Mouse (Mus musculus): Measurements from ENCODE around the gene Cdan1.

Gene Cdan1

DNA sequence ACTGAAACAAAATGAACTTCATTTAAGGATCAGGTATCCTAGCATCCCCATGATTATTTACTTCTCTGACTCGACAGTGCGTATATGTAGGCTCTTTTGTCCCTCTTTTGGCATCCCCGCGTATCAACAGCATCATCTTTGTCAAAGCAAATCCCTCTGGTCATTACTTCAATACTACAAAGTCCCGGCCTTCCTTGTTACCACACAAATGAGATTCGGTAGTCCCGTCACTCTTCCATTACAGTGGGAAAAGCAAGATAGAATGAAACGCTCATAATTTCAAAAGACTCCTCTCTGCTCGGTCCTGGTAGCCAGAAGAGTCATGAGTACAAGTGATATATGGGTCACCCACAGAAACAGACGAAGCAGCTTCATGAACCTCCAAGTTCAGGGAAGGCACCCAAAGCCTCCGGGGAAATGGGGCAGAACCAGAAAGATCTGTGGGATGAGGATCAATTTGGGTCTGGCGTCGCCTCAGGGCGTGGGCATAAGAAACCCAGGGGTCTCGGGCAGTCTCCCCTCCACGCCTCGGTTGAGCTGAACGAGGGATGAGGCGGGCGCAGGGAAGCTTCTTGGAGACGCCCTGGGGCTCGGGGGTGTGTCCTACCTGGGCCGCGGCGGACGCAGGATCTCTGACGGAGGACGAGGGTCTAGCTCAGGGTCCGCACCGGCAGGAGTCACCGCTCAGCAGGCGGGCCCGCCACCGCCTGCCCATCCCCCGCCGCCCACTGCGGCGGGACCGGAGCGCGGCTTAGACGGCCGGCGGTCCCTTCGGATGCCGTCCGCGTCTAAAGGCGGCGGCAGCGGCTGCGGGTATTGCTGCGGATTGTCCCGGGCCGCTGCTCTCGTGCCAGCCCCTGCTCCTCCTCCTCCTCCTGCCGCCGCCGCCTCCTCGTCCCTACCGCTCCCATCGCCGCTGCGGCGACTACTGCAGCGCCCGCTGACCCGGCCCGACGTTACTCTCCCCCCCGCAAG, at the start of gene Cdan1:
Gene Cdan1, minus strand, starts transcription at position 680 of the 975 bp plus-strand sequence.
- peak in 1 of 2 experiments; percentile 4 for DNase-seq (ENCODE audit: low spot score in 2 of 2)

DNA sequence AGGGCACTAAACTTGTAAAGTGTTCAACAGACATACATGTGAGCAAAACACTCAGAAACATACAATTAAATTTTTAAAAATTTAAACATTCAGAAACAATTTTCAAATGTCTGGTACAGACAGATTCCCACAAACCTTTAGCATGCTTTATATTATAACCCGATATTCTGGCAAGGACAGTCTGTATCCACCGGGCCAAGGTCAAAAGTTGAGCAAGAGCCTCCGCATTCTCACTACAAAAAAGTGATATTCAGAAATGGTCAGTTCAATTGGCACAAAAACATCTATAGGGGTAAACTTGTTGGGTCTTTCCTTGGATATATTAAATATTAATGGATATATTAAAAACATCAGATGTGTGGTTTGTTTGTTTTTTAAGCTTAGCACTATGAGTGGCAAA, 46.4 kb upstream of the Cdan1 start:
- no peak for DNase-seq (ENCODE audit: low spot score in 2 of 2)

DNA sequence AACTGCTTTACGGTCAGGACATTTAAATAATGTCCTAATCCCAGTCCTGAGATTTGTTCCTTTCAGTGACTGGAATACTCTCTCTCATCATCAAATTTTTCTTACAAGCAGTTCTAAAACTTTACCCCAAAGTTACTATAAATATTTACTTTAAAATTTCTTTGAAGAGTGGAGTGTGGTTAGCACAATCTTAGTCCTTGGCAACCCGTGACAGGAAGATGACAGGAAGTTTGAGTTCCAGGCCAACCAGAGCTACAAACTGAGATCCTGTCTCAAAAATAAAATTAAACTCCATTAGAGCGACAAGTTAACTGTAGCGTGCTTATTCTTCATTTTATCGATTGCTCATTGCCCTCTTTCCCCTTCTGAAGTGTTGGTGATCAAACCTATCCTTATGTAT, 37.7 kb upstream of the Cdan1 start:
- no peak for DNase-seq (ENCODE audit: low spot score in 2 of 2)

DNA sequence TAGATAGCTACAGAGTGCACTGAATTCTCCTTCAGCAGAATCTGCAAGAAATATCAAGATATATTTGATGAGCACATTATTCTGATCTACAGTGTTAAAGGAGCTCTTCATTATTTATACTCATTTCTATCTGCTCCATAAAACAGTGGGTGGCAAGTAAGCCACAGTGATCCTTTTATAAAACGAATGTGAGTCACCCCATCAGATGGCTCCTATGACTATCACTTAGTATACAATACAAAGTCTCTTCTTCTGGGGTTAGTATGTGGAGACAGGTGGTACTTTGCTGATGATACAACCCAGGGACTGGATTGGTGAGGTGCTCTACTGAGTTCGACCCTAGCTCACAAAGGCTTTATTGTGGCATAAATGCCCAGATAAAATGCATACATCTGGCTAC, 23.3 kb upstream of the Cdan1 start:
- no peak for DNase-seq (ENCODE audit: low spot score in 2 of 2)

DNA sequence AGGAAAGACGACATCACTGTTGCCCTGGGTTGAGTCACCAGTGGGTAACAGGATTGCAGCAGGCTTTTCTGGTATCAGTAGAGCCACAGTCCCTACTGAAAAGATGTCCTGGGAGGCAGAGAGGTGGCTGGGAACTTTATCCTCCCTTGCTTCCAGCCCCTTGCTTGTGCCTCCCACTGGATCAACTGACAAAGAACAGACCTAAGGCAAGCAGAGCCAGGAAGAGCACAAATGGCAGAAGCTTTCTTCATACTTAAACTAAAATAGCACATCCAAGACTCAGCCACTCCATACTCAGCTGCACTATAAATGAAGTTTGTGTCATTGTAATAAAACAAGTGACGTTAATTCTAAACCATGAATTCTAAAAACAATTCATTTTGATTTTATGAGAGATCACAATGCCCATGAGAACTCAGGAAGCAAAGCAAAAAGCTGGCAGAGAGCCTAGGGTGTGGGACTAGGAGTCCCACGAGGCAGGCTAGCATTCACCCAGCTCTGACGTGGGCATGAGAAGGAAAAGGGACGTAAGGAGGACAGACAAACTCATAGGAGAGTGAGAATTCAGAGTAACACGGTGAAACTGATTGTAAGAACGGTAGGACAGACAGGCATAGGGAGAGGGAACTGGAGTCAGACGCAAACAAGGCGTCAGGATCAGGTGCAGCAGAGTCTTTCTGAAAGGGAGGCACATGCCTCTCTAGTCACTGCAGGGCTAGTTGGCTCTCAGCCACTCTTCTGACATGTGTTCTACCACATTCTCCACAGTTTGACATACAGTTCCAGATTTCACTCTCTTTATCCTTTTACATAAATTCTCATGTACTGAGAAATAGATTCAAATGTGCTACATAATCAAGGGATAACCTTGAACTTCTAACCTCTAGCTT, 21.8 kb upstream of the Cdan1 start:
- peak in 1 of 2 experiments; percentile 15 for DNase-seq (ENCODE audit: low spot score in 2 of 2)

DNA sequence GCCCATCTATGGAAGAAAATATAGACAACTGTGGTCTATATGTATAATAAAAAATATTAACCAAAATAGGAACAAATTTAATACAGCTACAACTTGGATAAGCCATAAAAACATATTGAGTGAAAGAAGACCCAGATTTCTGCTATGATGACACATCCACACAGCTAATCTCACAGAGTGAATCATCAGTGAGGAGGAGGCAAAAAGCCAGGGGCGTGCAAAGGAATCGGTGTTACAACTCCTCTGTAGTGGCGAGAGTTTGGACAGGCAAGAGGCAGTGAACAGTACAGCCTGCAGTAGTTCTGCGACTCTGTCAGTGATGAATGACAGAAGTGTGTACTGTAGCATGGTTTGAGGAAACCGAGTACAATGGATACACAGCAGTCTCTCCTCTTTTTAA, 17.4 kb upstream of the Cdan1 start:
- DNase-seq (ENCODE audit: low spot score in 2 of 2), result no peak

DNA sequence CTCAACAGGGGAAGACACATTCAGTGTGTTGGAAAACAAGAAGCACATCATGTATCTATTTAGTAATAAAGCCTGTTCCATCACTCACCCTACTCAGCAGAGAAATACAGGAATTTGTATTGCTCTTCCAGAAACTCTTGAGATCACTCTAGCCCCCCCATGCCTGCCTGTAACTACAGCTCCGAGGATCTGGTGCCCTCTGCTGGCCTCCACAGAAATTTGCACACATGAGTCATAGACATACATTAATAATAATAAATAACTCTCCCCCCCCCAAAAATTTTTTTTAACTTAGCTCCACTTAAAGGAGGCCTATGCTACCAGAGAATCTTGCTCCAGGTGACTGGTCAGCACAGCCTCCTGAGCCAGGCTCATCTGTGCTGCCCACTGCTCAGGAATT, 16.6 kb upstream of the Cdan1 start:
- DNase-seq (ENCODE audit: low spot score in 2 of 2), result no peak

DNA sequence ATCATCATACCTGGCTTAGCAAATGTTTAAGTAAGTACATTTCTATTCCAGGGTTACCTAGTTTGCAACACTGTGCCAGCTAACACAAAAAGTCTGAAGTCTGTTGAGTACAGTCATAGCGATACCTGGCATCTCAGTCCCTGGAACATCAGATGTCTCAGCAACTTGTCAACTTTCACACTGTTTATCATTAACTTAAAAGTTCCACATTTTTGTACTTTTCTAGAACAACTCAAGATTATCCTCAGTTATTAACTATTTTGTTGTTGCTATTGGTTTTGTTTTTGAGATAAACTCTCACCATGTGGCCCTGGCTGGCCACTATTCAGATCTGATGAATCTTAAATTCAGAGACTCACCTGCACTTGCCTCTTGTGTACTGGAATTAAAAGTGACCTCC, 13.5 kb upstream of the Cdan1 start:
- DNase-seq (ENCODE audit: low spot score in 2 of 2), result no peak

DNA sequence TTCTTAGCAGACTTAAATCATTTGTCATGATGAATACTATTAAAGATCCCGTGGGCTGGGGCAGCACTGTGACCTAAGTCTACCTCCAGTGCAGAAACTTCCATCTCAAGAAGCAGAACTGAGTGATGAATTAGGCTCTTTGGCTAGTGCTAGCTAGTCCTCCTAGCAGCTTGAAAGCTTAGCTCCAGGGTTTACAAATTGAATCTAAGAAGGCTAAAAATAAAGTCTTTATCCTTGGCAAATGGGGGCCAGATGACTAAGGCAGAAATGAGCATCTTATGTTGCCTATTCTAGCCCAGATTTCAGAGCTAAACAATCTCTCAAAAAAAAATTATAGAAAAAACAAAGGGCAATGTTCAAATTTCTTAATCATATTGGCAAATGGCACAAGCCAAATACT, 10.8 kb upstream of the Cdan1 start:
- no peak for DNase-seq (ENCODE audit: low spot score in 2 of 2)

DNA sequence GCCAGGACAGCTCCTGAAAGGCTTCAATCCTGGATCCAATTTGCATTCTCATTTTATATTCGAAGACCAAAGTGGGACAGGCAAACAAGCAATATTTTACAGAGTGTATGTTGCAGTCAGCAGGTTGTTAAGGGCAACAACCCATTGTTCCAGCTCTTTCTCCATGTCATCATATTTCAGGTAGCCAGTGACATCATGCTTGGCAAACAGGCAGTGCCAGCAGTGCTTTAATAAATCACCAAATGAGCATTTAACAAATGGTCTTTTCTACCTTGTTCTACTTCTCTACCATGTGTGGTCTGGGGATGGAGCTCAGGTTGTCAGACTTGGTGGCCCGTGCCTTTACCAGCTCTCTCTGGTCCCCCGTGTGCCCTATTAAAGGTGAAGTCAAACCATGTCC, 8.2 kb upstream of the Cdan1 start:
- no peak for DNase-seq (ENCODE audit: low spot score in 2 of 2)

DNA sequence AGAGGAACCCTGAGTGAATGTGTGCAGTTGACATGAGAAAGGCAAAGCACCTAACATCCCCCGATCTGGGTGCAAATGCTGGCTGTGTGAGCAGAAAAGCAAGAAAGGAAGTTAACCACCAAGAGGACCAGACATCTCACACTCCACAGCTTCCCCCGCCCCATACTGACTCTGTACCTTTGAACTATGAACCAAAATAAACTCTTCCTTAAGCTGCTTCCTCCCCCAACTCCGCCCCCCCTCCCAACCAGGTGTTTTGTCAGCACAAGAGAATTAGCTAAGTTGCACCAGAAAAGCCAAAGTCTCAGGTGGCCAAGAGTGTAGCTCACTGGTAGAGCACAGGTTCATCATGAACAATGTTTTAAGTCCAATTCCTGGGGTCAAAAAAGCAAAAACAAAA, 3.2 kb upstream of the Cdan1 start:
- no peak for DNase-seq (ENCODE audit: low spot score in 2 of 2)

DNA sequence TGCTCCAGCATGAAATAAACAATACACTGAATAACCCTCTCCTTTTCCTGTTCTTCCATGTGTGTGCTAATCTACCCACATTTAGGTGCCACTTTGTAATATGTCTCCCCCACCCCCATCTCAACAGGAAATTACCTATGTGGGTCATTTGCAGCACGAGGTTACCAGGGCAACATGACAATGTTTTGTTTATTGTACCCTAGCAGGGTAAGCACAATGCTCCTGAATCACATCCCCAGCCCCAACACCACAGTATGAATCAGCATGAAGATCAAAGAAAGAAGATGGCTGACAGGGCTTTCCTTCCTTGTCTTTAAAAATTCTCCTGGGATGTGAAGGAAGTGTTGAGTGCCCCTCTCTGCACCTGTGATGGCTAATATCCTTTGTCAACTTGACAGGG, 2.7 kb upstream of the Cdan1 start:
- DNase-seq (ENCODE audit: low spot score in 2 of 2), result no peak

DNA sequence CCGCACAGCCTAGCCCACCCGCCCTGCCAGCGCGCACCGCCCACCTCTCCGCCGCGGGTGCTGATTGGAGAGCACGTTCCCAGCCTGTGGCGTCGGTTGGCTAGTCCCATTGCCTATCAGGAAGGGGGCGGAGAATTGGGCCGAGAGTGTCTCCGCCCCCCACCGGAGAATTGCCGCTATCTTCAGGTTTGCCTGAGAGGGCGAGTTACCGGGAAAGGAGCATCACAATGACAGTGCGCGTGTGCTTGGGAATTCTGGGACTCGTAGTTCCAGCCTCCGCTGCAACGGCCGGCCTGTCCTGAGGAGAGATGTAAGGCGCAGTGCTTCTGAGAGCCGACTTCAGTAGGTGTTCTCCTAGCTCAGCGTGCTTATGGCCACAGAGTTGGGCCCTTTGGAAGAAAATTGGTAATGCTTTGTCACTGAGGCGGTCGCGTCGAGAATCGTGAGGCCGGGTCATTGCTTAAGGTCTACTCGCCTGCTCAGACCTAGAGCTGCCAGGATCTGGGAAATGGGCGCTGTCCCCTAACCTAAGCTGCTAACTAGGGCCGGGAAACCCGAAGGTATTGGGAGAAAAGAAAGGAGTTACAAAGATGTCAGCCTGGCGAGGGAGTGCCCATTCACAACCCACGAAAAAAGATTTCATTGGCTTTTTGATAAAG, 625 bp upstream of the Cdan1 start, which contains the start of gene Ttbk2:
Gene Ttbk2, minus strand, starts transcription at position 181 of the 659 bp plus-strand sequence.
- peak; percentile 98 to 99 for DNase-seq (ENCODE audit: low spot score in 2 of 2)

DNA sequence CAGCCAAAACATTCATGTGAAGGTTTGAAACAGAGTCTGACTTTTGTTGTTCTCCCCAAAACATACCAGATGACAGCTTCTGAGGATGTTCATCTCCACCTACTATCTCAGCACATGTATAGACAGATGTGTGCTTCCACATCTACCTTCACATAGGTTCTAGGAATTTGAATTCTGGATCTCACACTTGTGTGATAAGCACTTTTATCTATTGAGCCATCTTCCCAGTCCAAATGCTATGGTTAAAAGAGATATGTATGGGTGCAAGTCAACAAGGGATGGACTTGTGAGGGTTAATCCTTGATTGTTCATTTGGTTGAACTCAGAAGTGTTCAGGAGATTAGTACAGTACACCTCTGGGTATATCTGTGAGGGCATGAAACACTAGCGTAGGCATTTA, 4.6 kb downstream of the Cdan1 start:
- no peak for DNase-seq (ENCODE audit: low spot score in 2 of 2)

DNA sequence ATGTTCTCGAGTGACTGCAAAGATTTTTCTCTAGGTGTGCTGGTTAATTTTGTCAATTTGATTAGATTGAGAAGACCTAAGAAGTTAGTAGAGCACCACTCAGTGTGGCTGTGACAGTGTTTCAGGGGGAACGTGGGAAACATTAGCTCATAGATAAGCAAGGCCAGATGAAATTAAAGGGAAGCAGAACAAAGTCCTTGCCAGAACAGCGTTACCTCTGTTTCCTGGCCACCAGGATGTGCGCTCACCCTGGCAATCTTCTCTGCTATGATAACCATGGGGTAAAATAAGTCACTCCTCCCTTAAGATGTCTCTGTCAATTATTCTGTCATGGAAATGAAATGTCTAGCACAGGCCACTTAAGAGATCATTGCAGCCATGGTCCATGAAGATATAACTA, 5.9 kb downstream of the Cdan1 start:
- no peak for DNase-seq (ENCODE audit: low spot score in 2 of 2)

DNA sequence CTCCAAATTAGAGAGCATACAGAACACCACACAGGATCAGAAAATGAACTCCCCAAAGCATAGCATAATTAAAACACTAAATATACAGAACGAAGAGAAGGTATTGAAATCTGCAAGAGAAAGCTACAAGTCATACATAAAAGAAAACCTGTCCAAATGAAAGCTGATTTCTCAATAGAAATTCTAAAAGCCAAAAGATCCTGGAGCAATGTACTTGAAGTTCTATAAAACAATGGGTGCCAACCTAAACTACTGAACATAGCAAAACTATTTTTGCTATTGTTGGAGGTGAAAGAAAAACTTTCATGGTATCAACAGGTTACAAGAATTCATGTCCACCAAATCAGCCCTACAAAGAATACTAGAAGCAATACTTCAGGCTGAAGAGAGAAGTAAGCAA, 8.7 kb downstream of the Cdan1 start:
- no peak for DNase-seq (ENCODE audit: low spot score in 2 of 2)

DNA sequence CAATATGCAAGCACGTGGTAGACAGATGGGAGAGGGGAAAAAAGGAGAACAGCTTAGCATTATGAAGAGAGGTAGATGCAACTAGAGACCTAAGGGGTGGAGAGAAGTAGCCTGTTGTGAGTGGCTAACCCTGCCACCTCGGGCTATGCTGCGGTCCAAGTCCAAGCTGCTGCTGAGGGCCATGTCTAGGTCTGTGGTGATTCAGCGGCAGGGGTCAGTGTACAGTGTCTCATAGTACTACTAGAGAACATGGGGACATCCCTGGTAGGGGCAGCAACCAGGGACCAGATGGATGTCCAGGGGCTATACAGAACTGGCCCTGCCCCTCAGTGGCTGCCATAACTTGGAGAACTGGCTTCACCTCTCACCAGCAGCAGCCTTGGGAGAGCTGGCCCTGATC, 14.8 kb downstream of the Cdan1 start:
- no peak for DNase-seq (ENCODE audit: low spot score in 2 of 2)

DNA sequence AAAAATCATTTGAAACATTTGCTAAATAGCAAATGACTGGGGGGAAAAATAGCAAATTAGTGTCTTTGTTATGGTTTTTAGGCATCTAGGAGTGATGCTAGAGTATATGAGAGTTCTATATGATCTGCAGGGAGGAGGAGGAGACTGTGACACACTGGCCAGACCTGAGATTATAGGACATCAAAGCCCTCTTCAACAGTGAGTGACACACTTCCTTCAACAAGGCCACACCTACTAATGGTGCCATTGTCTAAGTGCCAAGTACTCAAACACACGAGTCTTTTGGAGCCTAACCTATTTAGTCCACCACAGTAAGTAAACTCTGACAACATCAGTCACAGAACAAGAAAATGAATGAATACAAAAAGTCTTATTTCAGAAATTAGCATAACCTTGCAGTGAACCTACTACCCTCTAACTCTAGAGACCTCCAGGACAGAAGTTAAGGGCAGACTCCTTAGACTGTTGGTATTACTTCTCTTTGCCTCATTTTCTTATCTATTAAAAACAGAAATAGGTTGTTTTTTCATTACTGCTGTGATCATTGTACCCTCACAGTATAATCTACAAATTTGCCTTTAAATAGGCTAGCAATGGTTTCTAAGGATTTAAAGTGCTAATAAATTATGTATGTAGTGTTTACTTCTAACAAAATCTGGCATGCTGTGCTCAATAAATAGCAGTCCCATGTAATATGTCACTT, 22.8 kb downstream of the Cdan1 start:
- DNase-seq (ENCODE audit: low spot score in 2 of 2), result no peak

DNA sequence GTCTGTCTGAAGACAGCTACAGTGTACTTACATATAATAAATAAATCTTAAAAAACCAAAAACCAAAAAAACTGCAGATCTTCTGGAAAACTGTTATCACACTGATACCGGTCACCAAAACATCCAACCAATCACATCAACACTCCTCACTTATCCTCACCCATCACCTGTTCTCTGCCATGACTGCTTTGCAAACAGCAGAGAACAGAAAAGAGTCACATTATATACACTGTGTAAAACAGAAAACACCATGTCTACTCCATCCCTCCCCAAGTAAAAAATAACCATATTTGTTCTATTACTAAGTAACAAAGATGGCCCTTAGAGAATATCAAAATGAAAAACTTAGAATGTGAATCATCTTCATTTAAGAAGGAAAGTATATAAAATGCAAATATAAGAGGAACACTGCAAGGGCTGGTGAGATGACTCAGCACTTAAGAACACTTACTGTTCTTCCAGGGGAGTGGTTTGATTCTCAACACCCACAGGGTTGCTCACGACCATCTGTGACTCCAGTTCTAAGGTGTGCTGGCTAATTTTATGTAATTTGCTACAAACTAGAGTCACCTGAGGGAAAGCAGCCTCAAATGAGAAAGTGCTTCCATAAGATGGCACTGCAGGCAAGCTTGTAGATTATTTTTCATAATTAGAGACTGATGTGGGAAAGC, 79.5 kb downstream of the Cdan1 start:
- DNase-seq (ENCODE audit: low spot score in 2 of 2), result no peak

DNA sequence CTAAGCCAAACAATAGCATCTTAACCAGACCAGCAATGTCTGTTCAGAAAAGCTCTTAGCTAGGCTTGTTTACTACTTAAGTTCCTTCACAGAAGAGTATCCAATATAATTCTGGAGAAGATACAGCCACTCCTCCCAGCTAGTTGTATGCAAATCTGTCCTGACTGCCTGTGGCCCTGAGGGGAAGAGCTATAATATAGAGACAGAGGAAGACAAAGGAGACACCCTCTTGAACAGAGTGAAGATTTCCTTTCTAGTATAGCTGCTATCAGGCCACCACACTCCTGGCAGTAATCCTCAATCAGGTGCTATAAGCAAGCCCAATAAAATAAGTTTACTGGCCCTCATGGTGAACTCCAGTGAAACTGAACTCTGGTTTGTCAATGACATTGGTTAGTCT, 88.0 kb downstream of the Cdan1 start:
- DNase-seq (ENCODE audit: low spot score in 2 of 2), result no peak

DNA sequence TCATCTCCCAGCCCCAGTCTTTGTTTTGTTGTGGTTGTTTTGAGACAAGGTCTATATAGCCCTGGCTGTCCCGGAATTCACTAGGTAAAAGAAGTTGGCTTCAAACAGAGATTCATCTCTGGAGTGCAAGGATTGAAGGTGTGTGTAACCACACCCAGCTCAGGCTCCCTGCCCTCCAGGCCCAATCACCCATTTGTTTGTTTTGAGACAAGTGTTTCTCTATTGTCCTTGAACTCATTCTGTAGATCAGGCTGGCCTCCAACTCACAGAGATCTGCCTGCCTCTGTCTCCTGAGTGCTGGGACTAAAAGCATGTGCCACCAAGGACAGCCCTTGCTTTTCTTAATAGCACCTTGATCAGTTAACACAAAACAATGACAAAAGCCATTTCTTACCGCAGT, 101.9 kb downstream of the Cdan1 start:
- DNase-seq (ENCODE audit: low spot score in 2 of 2), result no peak
